Mouse (Mus musculus) neural tube, embryonic 14.5 days (tissue): ENCODE data around the gene Hist2h2aa2. TPM values are rescaled to one million over a fixed set of nuclear protein-coding genes. Genes with fewer than 3 reads are reported as not detected.
A peak's percentile ranks its signal among the peaks of the same experiment; 100 is the strongest.
"Not testable (repeated sequence)": the region's sequence is repeated elsewhere in the genome, so short reads cannot be mapped to it uniquely, and the experiment has no call there.

ENCODE experiments used
- ATAC-seq: fragments of 200-750 bp; cut with Nextera tagmentation; 2 replicates; pipeline ENCODE4 v1.8.0; 2017; ENCODE audit warnings: low read depth, mild to moderate bottlenecking, moderate TSS enrichment, moderate library complexity
- H3K27ac ChIP-seq: fragments of 300-500 bp; sonication (generic); 2 replicates; pipeline ENCODE4 v1.5.1; 2014; ENCODE audit warnings: low read depth, mild to moderate bottlenecking, control low read depth, low read length, moderate library complexity, mixed read lengths
- H3K27me3 ChIP-seq: fragments of 300-500 bp; sonication (generic); 2 replicates; pipeline ENCODE4 v1.6.1; 2014; ENCODE audit warnings: low read length; ENCODE audit not compliant: control insufficient read depth, insufficient read depth
- H3K36me3 ChIP-seq: fragments of 300-500 bp; sonication (generic); 2 replicates; pipeline ENCODE4 v1.6.1; 2014; ENCODE audit warnings: low read length, mixed read lengths; ENCODE audit not compliant: control insufficient read depth, insufficient read depth
- H3K4me1 ChIP-seq: fragments of 300-500 bp; sonication (generic); 2 replicates; pipeline ENCODE4 v1.6.1; 2014; ENCODE audit warnings: low read length; ENCODE audit not compliant: control insufficient read depth, insufficient read depth
- H3K4me2 ChIP-seq: fragments of 300-500 bp; sonication (generic); 2 replicates; pipeline ENCODE4 v1.6.1; 2014; ENCODE audit warnings: mild to moderate bottlenecking, low read depth, low read length, control low read depth
- H3K4me3 ChIP-seq: fragments of 300-500 bp; sonication (generic); 2 replicates; pipeline ENCODE4 v1.5.1; 2014; ENCODE audit warnings: low read depth, low read length, control low read depth, mixed read lengths
- H3K9ac ChIP-seq: fragments of 300-500 bp; sonication (generic); replicated peaks from 2 replicates; pipeline ENCODE4 v1.6.1; 2014; ENCODE audit warnings: low read depth, mild to moderate bottlenecking, control low read depth, low read length, mixed read lengths
- H3K9me3 ChIP-seq: fragments of 300-500 bp; sonication (generic); 2 replicates; pipeline ENCODE4 v1.6.1; 2016; ENCODE audit warnings: low read length; ENCODE audit not compliant: control insufficient read depth
- WGBS: fragments of 180-500 bp; shearing (Covaris S2); extraction: QIAGEN DNeasy Blood & Tissue Kit; methylation state at CpG from one replicate; pipeline ENCODE4 v1.1.7; 2014; 5-methylcytosine and 5-hydroxymethylcytosine counted together
- polyA plus RNA-seq: library from polyadenylated mRNA; unstranded; fragments of >200 nt; fragmentation: Nextera tagmentation; extraction: Ambion mirVana; gene quantifications from 2 replicates; pipeline ENCODE4 v1.2.1, GENCODE M21; 2014

Hist2h2aa2 gene
- polyA plus RNA-seq, 1 experiment from 2014 or later: 32.6 TPM

- Histone ChIP-seq H3K36me3 (no peaks in the 10 kb centered on the region), H3K27me3 (no peaks in the 10 kb centered on the region), H3K27ac (no peak overlapping the region), H3K4me3 (no peak overlapping the region), H3K9ac (no peak overlapping the region), H3K4me1 (0 out of 2 replicates have a peak, but pooled peaks cover 4% of the 10 kb centered on the region), H3K4me2 (no peak overlapping the region), H3K9me3 (no peaks in the 10 kb centered on the region)
- ATAC-seq: no peak
- WGBS: 64% methylated on average over 3 of the region's 3 CpGs
Measured at GRCm38 (mm10) chr3:96250890-96251289, 10.8 kb upstream of the Hist2h2aa2 start.

GRCm38 (mm10) chr3:96249034-96249345 lies 8.9 kb upstream of the Hist2h2aa2 start:
- Histone ChIP-seq H3K4me1 (peaks cover 10% of the 10 kb centered on the region), H3K27me3 (no peaks in the 10 kb centered on the region), H3K27ac (no peak overlapping the region), H3K9ac (no peak overlapping the region), H3K9me3 (no peaks in the 10 kb centered on the region), H3K4me2 (no peak overlapping the region), H3K4me3 (no peak overlapping the region), H3K36me3 (no peaks in the 10 kb centered on the region)
- ATAC-seq: no peak
- 54% methylated on average over 4 of the region's 4 CpGs for WGBS

GRCm38 (mm10) chr3:96248141-96249033 lies 8.3 kb upstream of the Hist2h2aa2 start:
- no peak for ATAC-seq
- H3K36me3 ChIP-seq: no peaks in the 10 kb centered on the region
- H3K9me3 ChIP-seq: no peaks in the 10 kb centered on the region
- no peaks in the 10 kb centered on the region for H3K27me3 ChIP-seq
- 50% methylated on average over 6 of the region's 6 CpGs for WGBS
- peaks cover 10% of the 10 kb centered on the region for H3K4me1 ChIP-seq
- no peak overlapping the region for H3K4me3 ChIP-seq
- no peak overlapping the region; the same call in 1 of the 2 replicates for H3K4me2 ChIP-seq
- no peak overlapping the region for H3K27ac ChIP-seq
- H3K9ac ChIP-seq: no peak overlapping the region

GRCm38 (mm10) chr3:96247356-96248140 lies 7.5 kb upstream of the Hist2h2aa2 start:
- H3K9ac ChIP-seq: no peak overlapping the region
- WGBS: 3% methylated on average over 11 of the region's 11 CpGs
- H3K9me3 ChIP-seq: no peaks in the 10 kb centered on the region

GRCm38 (mm10) chr3:96246427-96246856 lies 6.4 kb upstream of the Hist2h2aa2 start, which contains the start of gene Hist2h3c1:
Hist2h3c1 (plus strand) TSS chr3:96246685.
- H3K36me3 ChIP-seq, H3K9ac ChIP-seq, H3K4me1 ChIP-seq, H3K27ac ChIP-seq, H3K27me3 ChIP-seq, H3K9me3 ChIP-seq: not testable (repeated sequence)
- H3K4me3 ChIP-seq: peak within 1 kb of the TSS; percentile 24
- peak; percentile 86 for ATAC-seq
- H3K4me2 ChIP-seq: peak within 1 kb of the TSS; percentile 32; the same call in 1 of the 2 replicates
- no CpG with 5 or more reads among the region's 47 CpGs for WGBS

More at GRCm38 (mm10) chr3:96247356-96248140, 7.5 kb upstream of the Hist2h2aa2 start:
- H3K36me3 ChIP-seq: no peaks in the 10 kb centered on the region
- no peaks in the 10 kb centered on the region for H3K27me3 ChIP-seq
- H3K27ac ChIP-seq: no peak overlapping the region
- no peak for ATAC-seq
- peaks cover 10% of the 10 kb centered on the region for H3K4me1 ChIP-seq
- peak overlapping the region; percentile 17; the same call in 1 of the 2 replicates for H3K4me3 ChIP-seq
- H3K4me2 ChIP-seq: peak overlapping the region; percentile 32; the same call in 1 of the 2 replicates

- H3K9me3 ChIP-seq, ATAC-seq, H3K27me3 ChIP-seq, H3K36me3 ChIP-seq, H3K4me1 ChIP-seq, H3K27ac ChIP-seq, H3K9ac ChIP-seq: not testable (repeated sequence)
- H3K4me2 ChIP-seq: peak overlapping the region; percentile 29; the same call in 1 of the 2 replicates
- under 1% methylated on average over 10 of the region's 21 CpGs for WGBS
- peak overlapping the region; percentile 24 for H3K4me3 ChIP-seq
Measured at GRCm38 (mm10) chr3:96246018-96246417, 5.9 kb upstream of the Hist2h2aa2 start.

- Histone ChIP-seq H3K4me1 (peaks cover 12% of the 10 kb centered on the region), H3K4me3 (peak within 1 kb of the TSS; percentile 42), H3K9ac (peak within 1 kb of the TSS; percentile 62), H3K27ac (peak within 1 kb of the TSS; percentile 92), H3K4me2 (peak within 1 kb of the TSS; percentile 57)
- H3K9me3 ChIP-seq, H3K27me3 ChIP-seq, H3K36me3 ChIP-seq: not testable (repeated sequence)
- ATAC-seq: peak; percentile 92
- WGBS: under 1% methylated on average over 22 of the region's 88 CpGs
Measured at GRCm38 (mm10) chr3:96245003-96245886, 5.2 kb upstream of the Hist2h2aa2 start, which contains the start of gene Hist2h2aa1. Hist2h2aa1 (plus strand) TSS chr3:96245497.

GRCm38 (mm10) chr3:96243921-96244572 lies 4.0 kb upstream of the Hist2h2aa2 start:
- WGBS: 89% methylated on average over 7 of the region's 7 CpGs
- peaks cover 12% of the 10 kb centered on the region for H3K4me1 ChIP-seq
- no peaks in the 10 kb centered on the region for H3K36me3 ChIP-seq
- peak overlapping the region; percentile 57 for H3K4me2 ChIP-seq
- peak overlapping the region; percentile 42 for H3K4me3 ChIP-seq
- ATAC-seq: no peak
- H3K27me3 ChIP-seq: no peaks in the 10 kb centered on the region
- H3K9me3 ChIP-seq: no peaks in the 10 kb centered on the region
- H3K9ac ChIP-seq: no peak overlapping the region
- peak overlapping the region; percentile 92; the same call in 1 of the 2 replicates for H3K27ac ChIP-seq
